Mouse (Mus musculus) lung, adult 10 weeks (tissue): ENCODE measurements around the gene Slc12a8. TPM values are rescaled to one million over a fixed set of nuclear protein-coding genes. Genes with fewer than 3 reads are reported as not detected.

Source experiments
- polyA plus RNA-seq: library from polyadenylated mRNA; stranded (reverse); fragments of 350-450 nt; fragmentation: Illumina TruSeq; extraction: RNeasy Lipid Tissue Mini Kit (QIAGEN cat#74804); gene quantifications from one replicate; pipeline ENCODE4 v1.2.3, GENCODE M21; 2014; ENCODE audit warnings: low read depth, low replicate concordance; ENCODE audit not compliant: insufficient read depth

Gene Slc12a8
- polyA plus RNA-seq, result 0.51 TPM

DNA sequence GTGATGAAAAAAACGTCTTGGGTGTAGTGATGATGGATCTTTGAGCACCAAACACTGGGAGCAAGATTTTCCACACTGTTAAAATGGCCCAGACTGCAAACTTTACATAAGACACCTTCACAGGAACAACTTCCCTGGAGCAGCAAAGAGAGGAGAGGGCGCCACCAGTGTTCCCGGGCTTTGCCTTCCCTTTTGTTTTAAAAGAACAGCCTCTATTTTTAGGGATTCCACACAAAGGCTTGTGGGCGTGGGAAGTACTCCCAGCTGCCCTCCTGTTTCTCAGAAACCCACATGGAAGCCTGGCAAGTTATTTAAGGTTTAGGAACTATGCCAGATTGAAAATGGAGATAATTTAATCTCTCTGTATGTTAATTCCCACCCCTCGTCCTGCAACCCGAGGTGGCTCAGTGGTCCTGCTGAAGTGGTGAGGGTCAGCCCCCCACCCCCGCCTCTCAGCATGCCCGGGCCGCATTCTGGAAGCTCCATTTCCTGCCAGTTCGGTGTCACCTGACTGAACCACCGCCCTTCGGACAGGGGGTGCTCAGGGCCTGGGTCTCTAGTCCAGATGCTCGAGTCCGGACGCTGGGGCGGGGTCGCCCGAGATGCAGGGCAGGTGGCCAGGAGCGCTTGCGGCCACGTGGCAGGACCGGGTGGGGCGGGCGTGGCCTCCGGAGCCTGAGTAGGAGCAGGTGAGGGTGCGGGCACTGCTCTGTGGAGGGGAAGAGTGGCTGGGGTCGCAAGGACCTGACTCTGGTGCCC lies at the start of gene Slc12a8:
Gene Slc12a8, plus strand, starts transcription at position 522 of the 759 bp plus-strand sequence.

DNA sequence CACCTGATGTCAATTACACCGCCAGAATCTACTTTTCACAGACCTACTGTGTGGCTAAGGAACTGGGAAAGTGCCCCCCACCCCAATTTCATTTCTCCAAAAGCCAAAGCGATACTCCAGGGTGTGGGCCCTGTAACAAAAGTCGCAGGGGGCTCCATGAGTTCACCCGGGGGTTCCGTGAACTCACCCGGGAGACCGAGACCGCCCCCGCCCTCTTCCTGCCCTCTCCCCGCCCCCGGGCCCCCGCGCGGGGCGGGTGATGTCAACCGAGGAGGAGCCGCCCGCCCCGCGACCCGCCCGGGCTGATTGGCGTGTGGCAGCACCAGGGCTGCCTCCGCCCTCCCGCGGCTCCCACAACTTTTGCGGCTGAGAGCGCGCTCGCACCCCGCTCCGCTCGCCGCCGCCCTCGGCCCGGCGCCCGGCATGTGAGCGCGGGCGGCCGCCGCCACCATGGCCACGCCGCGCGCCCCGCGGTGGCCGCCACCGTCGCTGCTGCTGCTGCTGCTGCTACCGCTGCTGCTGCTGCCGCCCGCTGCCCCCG lies 167.1 kb downstream of the Slc12a8 start, which contains the start of gene Heg1:
Gene Heg1, plus strand, starts transcription at position 209 of the 541 bp plus-strand sequence.

Other genes starting within 250 kb of the Slc12a8 start
- 8.0 TPM for gene Zfp148, start 136.5 kb upstream of the Slc12a8 start, polyA plus RNA-seq
- 36.9 TPM for gene Heg1, start 167.0 kb downstream of the Slc12a8 start, polyA plus RNA-seq